Mouse (Mus musculus) CD4-positive, CD25-positive, alpha-beta regulatory T cell, adult 2 months (primary cell): Measurements from ENCODE around the gene Vps25.

Experiments
- DNase-seq: peaks from one replicate; pipeline ENCODE4 v3.0.0-alpha.2; 2012; ENCODE audit warnings: low read depth, low spot score

Vps25 gene

GRCm38 (mm10) chr11:101253613-101254389 is at the start of gene Vps25:
Vps25 (plus strand) TSS chr11:101253707.
- DNase-seq, result peak; percentile 89

GRCm38 (mm10) chr11:101211970-101212369 is 41.5 kb upstream of the Vps25 start:
- peak; percentile 85 for DNase-seq

- no peak for DNase-seq
These were observed 36.6 kb upstream of the Vps25 start for GRCm38 (mm10) chr11:101216936-101217335.

GRCm38 (mm10) chr11:101218436-101219055 is 35.0 kb upstream of the Vps25 start:
- DNase-seq, result peak; percentile 29

GRCm38 (mm10) chr11:101220853-101221252 is 32.7 kb upstream of the Vps25 start:
- DNase-seq, result no peak

GRCm38 (mm10) chr11:101221306-101221986 is 32.1 kb upstream of the Vps25 start:
- DNase-seq, result no peak

- no peak for DNase-seq
These were observed 29.2 kb upstream of the Vps25 start for GRCm38 (mm10) chr11:101224337-101224736.

- DNase-seq, result no peak
These were observed 28.0 kb upstream of the Vps25 start for GRCm38 (mm10) chr11:101225331-101226064.

- peak; percentile 95 for DNase-seq
These were observed 27.3 kb upstream of the Vps25 start, which contains the start of gene Ezh1 for GRCm38 (mm10) chr11:101226065-101226701. Ezh1 (minus strand) TSS chr11:101226463.

GRCm38 (mm10) chr11:101229361-101229900 is 24.1 kb upstream of the Vps25 start:
- no peak for DNase-seq

- no peak for DNase-seq
These were observed 23.4 kb upstream of the Vps25 start for GRCm38 (mm10) chr11:101230061-101230511.

- no peak for DNase-seq
These were observed 23.0 kb upstream of the Vps25 start for GRCm38 (mm10) chr11:101230526-101230925.

GRCm38 (mm10) chr11:101230991-101231871 is 22.3 kb upstream of the Vps25 start:
- no peak for DNase-seq

GRCm38 (mm10) chr11:101232010-101232839 is 21.3 kb upstream of the Vps25 start:
- DNase-seq, result no peak

- no peak for DNase-seq
These were observed 20.3 kb upstream of the Vps25 start for GRCm38 (mm10) chr11:101233240-101233639.

GRCm38 (mm10) chr11:101234124-101234523 is 19.4 kb upstream of the Vps25 start:
- no peak for DNase-seq

- DNase-seq, result no peak
These were observed 18.1 kb upstream of the Vps25 start for GRCm38 (mm10) chr11:101235429-101235828.

- DNase-seq, result no peak
These were observed 16.7 kb upstream of the Vps25 start for GRCm38 (mm10) chr11:101236782-101237181.

- DNase-seq, result no peak
These were observed 15.3 kb upstream of the Vps25 start for GRCm38 (mm10) chr11:101238071-101238647.
